Mouse (Mus musculus) midbrain, embryonic 10.5 days (tissue): ENCODE measurements around the gene Zcchc14. TPM values are rescaled to one million over a fixed set of nuclear protein-coding genes. Genes with fewer than 3 reads are reported as not detected.

ENCODE experiments used
- DNase-seq: peaks from one replicate; pipeline ENCODE4 v3.0.0-alpha.2; 2017; ENCODE audit warnings: low spot score
- H3K27ac ChIP-seq: fragments of 300-500 bp; sonication (generic); replicated peaks from 2 replicates; pipeline ENCODE4 v1.5.1; 2016; ENCODE audit warnings: mild to moderate bottlenecking
- H3K27me3 ChIP-seq: fragments of 300-500 bp; sonication (generic); 2 replicates; pipeline ENCODE4 v1.6.1; 2016; ENCODE audit warnings: low read depth, mild to moderate bottlenecking; ENCODE audit not compliant: poor library complexity, severe bottlenecking
- H3K36me3 ChIP-seq: fragments of 300-500 bp; sonication (generic); 2 replicates; pipeline ENCODE4 v1.6.1; 2016; ENCODE audit warnings: mild to moderate bottlenecking, moderate library complexity
- H3K4me1 ChIP-seq: fragments of 300-500 bp; sonication (generic); 2 replicates; pipeline ENCODE4 v1.6.1; 2016
- H3K4me3 ChIP-seq: fragments of 300-500 bp; sonication (generic); 2 replicates; pipeline ENCODE4 v1.5.1; 2016; ENCODE audit warnings: mild to moderate bottlenecking, moderate library complexity
- H3K9me3 ChIP-seq: fragments of 300-500 bp; sonication (generic); replicated peaks from 2 replicates; pipeline ENCODE4 v1.6.1; 2016; ENCODE audit warnings: mild to moderate bottlenecking
- WGBS: fragments of 180-500 bp; shearing (Covaris S2); methylation state at CpG from one replicate; pipeline ENCODE4 v1.1.7; 2016; 5-methylcytosine and 5-hydroxymethylcytosine counted together
- polyA plus RNA-seq: library from polyadenylated mRNA; unstranded; fragments of >200 nt; fragmentation: Nextera tagmentation; extraction: Ambion mirVana; gene quantifications from 2 replicates; pipeline ENCODE4 v1.2.1, GENCODE M21; 2016

Zcchc14 gene
- polyA plus RNA-seq, 1 experiment from 2014 or later: 14.9 TPM

GRCm38 (mm10) chr8:121589205-121589726 is 63.4 kb downstream of the Zcchc14 start:
- Histone ChIP-seq H3K27me3 (no peaks in the 10 kb centered on the region), H3K9me3 (no peaks in the 10 kb centered on the region), H3K4me3 (peak overlapping the region; percentile 99; the same call in 1 of the 2 replicates), H3K36me3 (peaks cover 11% of the 10 kb centered on the region), H3K27ac (peak overlapping the region; percentile 89; the same call in 1 of the 2 replicates), H3K4me1 (peaks cover 39% of the 10 kb centered on the region)
- 52% methylated on average over 2 of the region's 2 CpGs for WGBS
- no peak for DNase-seq

- WGBS: 84% methylated on average over 4 of the region's 4 CpGs
- DNase-seq: no peak
- no peaks in the 10 kb centered on the region for H3K9me3 ChIP-seq
- H3K36me3 ChIP-seq: peaks cover 6% of the 10 kb centered on the region
- no peak overlapping the region for H3K27ac ChIP-seq
- peaks cover 39% of the 10 kb centered on the region for H3K4me1 ChIP-seq
- no peak overlapping the region for H3K4me3 ChIP-seq
- H3K27me3 ChIP-seq: no peaks in the 10 kb centered on the region
Observed at GRCm38 (mm10) chr8:121588750-121589149, 64.0 kb downstream of the Zcchc14 start.

GRCm38 (mm10) chr8:121585159-121585825 is 67.4 kb downstream of the Zcchc14 start:
- peak overlapping the region; percentile 62 for H3K4me3 ChIP-seq
- H3K27ac ChIP-seq: peak overlapping the region; percentile 81
- peaks cover 27% of the 10 kb centered on the region for H3K4me1 ChIP-seq
- no peaks in the 10 kb centered on the region for H3K27me3 ChIP-seq
- WGBS: 1% methylated on average over 47 of the region's 47 CpGs
- DNase-seq: peak; percentile 98
- H3K36me3 ChIP-seq: no peaks in the 10 kb centered on the region
- H3K9me3 ChIP-seq: no peaks in the 10 kb centered on the region

- H3K4me1 ChIP-seq: peaks cover 29% of the 10 kb centered on the region
- no peaks in the 10 kb centered on the region for H3K36me3 ChIP-seq
- H3K4me3 ChIP-seq: peak overlapping the region; percentile 62
- no peak for DNase-seq
- H3K27ac ChIP-seq: peak overlapping the region; percentile 81
- WGBS: 48% methylated on average over 13 of the region's 13 CpGs
- H3K9me3 ChIP-seq: no peaks in the 10 kb centered on the region
- no peaks in the 10 kb centered on the region for H3K27me3 ChIP-seq
Observed at GRCm38 (mm10) chr8:121584730-121585129, 68.0 kb downstream of the Zcchc14 start.

- Histone ChIP-seq H3K4me3 (no peak overlapping the region), H3K9me3 (no peaks in the 10 kb centered on the region), H3K27ac (no peak overlapping the region), H3K36me3 (no peaks in the 10 kb centered on the region), H3K4me1 (peaks cover 35% of the 10 kb centered on the region), H3K27me3 (no peaks in the 10 kb centered on the region)
- no peak for DNase-seq
- WGBS: 63% methylated on average over 8 of the region's 8 CpGs
Observed at GRCm38 (mm10) chr8:121583653-121584052, 69.0 kb downstream of the Zcchc14 start.

- Histone ChIP-seq H3K27me3 (no peaks in the 10 kb centered on the region), H3K27ac (no peak overlapping the region), H3K9me3 (no peaks in the 10 kb centered on the region), H3K4me1 (peaks cover 60% of the 10 kb centered on the region), H3K4me3 (no peak overlapping the region), H3K36me3 (no peaks in the 10 kb centered on the region)
- DNase-seq: no peak
- WGBS: 46% methylated on average over 9 of the region's 9 CpGs
Observed at GRCm38 (mm10) chr8:121580465-121580864, 72.2 kb downstream of the Zcchc14 start.

GRCm38 (mm10) chr8:121578676-121579451 is 73.8 kb downstream of the Zcchc14 start, which contains the start of gene Fbxo31:
TSS of gene Fbxo31 (minus strand) at chr8:121578806.
- peak within 1 kb of the TSS; percentile 86 for H3K27ac ChIP-seq
- no peaks in the 10 kb centered on the region for H3K9me3 ChIP-seq
- H3K27me3 ChIP-seq: no peaks in the 10 kb centered on the region
- 2% methylated on average over 63 of the region's 63 CpGs for WGBS
- H3K4me3 ChIP-seq: peak within 1 kb of the TSS; percentile 68
- H3K36me3 ChIP-seq: no peaks in the 10 kb centered on the region
- peak; percentile 98 for DNase-seq
- peaks cover 67% of the 10 kb centered on the region for H3K4me1 ChIP-seq

GRCm38 (mm10) chr8:121577751-121578675 is 74.7 kb downstream of the Zcchc14 start:
- 2% methylated on average over 44 of the region's 44 CpGs for WGBS
- Histone ChIP-seq H3K4me1 (peaks cover 70% of the 10 kb centered on the region), H3K4me3 (peak overlapping the region; percentile 68), H3K9me3 (no peaks in the 10 kb centered on the region), H3K27ac (peak overlapping the region; percentile 86), H3K27me3 (no peaks in the 10 kb centered on the region), H3K36me3 (no peaks in the 10 kb centered on the region)
- peak; percentile 38 for DNase-seq

- H3K27ac ChIP-seq: no peak overlapping the region
- peaks cover 70% of the 10 kb centered on the region for H3K4me1 ChIP-seq
- WGBS: 89% methylated on average over 3 of the region's 3 CpGs
- H3K9me3 ChIP-seq: no peaks in the 10 kb centered on the region
- no peak for DNase-seq
- no peaks in the 10 kb centered on the region for H3K27me3 ChIP-seq
- no peak overlapping the region for H3K4me3 ChIP-seq
- H3K36me3 ChIP-seq: no peaks in the 10 kb centered on the region
Observed at GRCm38 (mm10) chr8:121575661-121576060, 77.0 kb downstream of the Zcchc14 start.

GRCm38 (mm10) chr8:121573275-121573674 is 79.4 kb downstream of the Zcchc14 start:
- Histone ChIP-seq H3K36me3 (peaks cover 3% of the 10 kb centered on the region; the same call in 1 of the 2 replicates), H3K27ac (no peak overlapping the region), H3K27me3 (no peaks in the 10 kb centered on the region), H3K4me1 (peaks cover 54% of the 10 kb centered on the region), H3K9me3 (no peaks in the 10 kb centered on the region), H3K4me3 (no peak overlapping the region)
- WGBS: 69% methylated on average over 3 of the region's 3 CpGs
- no peak for DNase-seq

GRCm38 (mm10) chr8:121572121-121572520 is 80.6 kb downstream of the Zcchc14 start:
- Histone ChIP-seq H3K36me3 (peaks cover 3% of the 10 kb centered on the region; the same call in 1 of the 2 replicates), H3K4me3 (no peak overlapping the region), H3K27me3 (no peaks in the 10 kb centered on the region), H3K9me3 (no peaks in the 10 kb centered on the region), H3K4me1 (peaks cover 55% of the 10 kb centered on the region), H3K27ac (no peak overlapping the region)
- 84% methylated on average over 7 of the region's 7 CpGs for WGBS
- DNase-seq: no peak

GRCm38 (mm10) chr8:121570801-121571200 is 81.9 kb downstream of the Zcchc14 start:
- Histone ChIP-seq H3K4me3 (no peak overlapping the region), H3K9me3 (no peaks in the 10 kb centered on the region), H3K4me1 (peaks cover 53% of the 10 kb centered on the region), H3K36me3 (peaks cover 3% of the 10 kb centered on the region; the same call in 1 of the 2 replicates), H3K27ac (no peak overlapping the region), H3K27me3 (no peaks in the 10 kb centered on the region)
- 84% methylated on average over 17 of the region's 17 CpGs for WGBS
- DNase-seq: no peak
